Mouse (Mus musculus) spleen, adult 2 months (tissue): ENCODE results near the gene Nlrp10.

ENCODE experiments used
- CTCF ChIP-seq: fragments of 200-500 bp; IDR thresholded peaks from 2 replicates; pipeline ENCODE4 v1.5.1; 2011; ENCODE audit warnings: mild to moderate bottlenecking, inconsistent platforms; ENCODE audit not compliant: insufficient read depth, insufficient read length, insufficient replicate concordance; ENCODE audit errors: extremely low read depth
- POLR2A ChIP-seq: fragments of 200-500 bp; IDR thresholded peaks from 2 replicates; pipeline ENCODE4 v1.6.1; 2011; ENCODE audit warnings: low read depth, low read length, inconsistent platforms

- TF ChIP-seq POLR2A (no peak), CTCF (no peak)
Measured at GRCm38 (mm10) chr7:108968201-108968600, 38.2 kb upstream of the Nlrp10 start.
